Mouse (Mus musculus) ES-CJ7 (cell line): ENCODE results near the gene Mrvi1.

ENCODE experiments used
- DNase-seq: peaks from one replicate; pipeline ENCODE4 v3.0.0; 2011; ENCODE audit warnings: low read depth, low spot score

Gene Mrvi1

GRCm38 (mm10) chr7:110823995-110824953 lies 158.0 kb downstream of the Mrvi1 start:
- DNase-seq = no peak

DNA sequence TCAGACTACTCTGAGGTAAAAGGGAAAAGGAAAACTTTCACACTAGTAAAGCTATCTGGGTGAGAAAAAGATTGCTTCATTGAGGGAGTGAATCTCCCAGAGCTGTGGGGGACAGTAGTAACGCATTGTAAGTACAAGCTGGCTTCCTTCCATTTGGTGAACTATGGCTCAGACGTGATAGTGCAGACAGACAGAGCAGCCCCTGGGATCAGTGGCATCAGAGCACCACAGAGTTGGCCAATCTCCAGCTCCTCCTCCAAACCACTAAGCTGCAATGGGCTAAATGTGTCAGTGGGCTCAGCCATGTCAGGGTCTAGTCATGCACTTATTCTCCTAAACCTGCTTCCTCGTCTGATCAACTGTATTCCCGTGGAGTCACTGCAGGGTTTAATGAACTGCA lies 158.7 kb downstream of the Mrvi1 start:
- DNase-seq = no peak

DNA sequence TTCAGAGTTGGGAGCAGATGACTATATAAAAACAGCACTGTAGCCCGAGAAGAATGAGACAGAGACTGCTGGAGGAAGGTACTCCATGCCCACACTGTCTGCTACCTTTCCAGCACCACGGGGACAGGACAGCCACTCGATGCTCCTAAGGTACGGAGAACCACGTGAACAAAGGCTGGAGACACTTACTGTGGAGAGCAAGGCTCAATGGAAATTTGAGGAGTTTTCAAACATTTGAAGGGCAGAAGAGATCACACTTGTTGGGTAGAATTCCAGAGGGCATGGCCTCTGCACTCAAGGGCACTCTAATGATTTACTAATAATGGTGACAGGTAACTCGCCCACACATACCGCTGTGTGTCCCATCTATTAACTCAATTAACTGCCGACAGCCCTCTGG lies 159.2 kb downstream of the Mrvi1 start:
- no peak for DNase-seq

GRCm38 (mm10) chr7:110822055-110822454 lies 160.2 kb downstream of the Mrvi1 start:
- DNase-seq = no peak

GRCm38 (mm10) chr7:110821653-110822052 lies 160.6 kb downstream of the Mrvi1 start:
- DNase-seq = no peak

GRCm38 (mm10) chr7:110821068-110821467 lies 161.2 kb downstream of the Mrvi1 start:
- DNase-seq = no peak

GRCm38 (mm10) chr7:110818787-110819350 lies 163.4 kb downstream of the Mrvi1 start:
- DNase-seq = no peak
